Mouse (Mus musculus) ES-Bruce4 (cell line): ENCODE results near the gene Cacng5.

Experiments
- EP300 ChIP-seq: IDR thresholded peaks from 2 replicates; pipeline ENCODE4 v1.6.1; 2011; ENCODE audit warnings: low read depth, low read length; ENCODE audit not compliant: insufficient read depth
- POLR2A ChIP-seq: IDR thresholded peaks from one replicate; pipeline ENCODE4 v1.8.1; 2011; ENCODE audit warnings: low read length; ENCODE audit not compliant: insufficient read depth

- TF ChIP-seq POLR2A (no peak), EP300 (no peak)
Measured at GRCm38 (mm10) chr11:107849621-107850020, 65.2 kb downstream of the Cacng5 start.
